Mouse (Mus musculus): ENCODE measurements around the gene Slc44a1.

Slc44a1 gene

DNA sequence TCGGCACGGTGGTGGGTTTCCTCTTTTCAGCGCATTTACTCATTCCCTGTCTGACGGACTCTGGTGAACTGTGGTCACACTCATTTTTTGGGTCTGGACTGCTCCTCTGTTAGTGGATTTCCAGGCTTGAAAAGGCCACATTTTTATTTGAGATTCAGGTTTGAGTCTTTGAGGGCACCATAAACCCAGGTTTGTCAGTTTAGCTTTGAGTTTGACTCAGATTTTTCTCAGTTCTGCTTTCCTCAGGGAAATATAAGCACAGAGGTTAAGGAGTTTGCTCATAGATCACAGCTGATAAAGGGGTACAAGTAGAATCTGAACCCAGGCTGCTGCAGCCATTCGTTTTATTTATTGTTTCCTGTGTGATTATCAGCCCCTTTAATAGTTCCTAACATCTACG lies 180.9 kb downstream of the Slc44a1 start:
- DNase-seq: no peak

GRCm38 (mm10) chr4:53621490-53621889 lies 181.3 kb downstream of the Slc44a1 start:
- no peak for DNase-seq

DNA sequence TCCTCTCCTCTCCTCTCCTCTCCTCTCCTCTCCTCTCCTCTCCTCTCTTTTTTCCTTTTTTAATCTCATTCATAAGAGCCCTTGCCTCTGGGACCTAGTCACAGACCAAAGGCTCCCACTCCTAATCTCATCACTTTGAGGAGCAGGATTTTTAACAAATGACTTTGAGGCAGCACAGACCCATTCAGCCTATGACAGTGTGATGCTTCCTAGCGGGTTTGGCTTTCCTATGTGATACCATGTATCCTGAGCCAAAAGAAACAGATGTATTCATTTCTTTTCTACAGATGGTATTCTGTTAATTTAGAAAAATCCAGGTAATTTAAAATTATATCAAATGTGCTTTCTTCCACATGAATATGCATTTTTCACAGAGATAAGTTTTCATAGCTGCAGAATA lies 183.5 kb downstream of the Slc44a1 start:
- DNase-seq: no peak

GRCm38 (mm10) chr4:53624816-53625215 lies 184.6 kb downstream of the Slc44a1 start:
- no peak for DNase-seq

DNA sequence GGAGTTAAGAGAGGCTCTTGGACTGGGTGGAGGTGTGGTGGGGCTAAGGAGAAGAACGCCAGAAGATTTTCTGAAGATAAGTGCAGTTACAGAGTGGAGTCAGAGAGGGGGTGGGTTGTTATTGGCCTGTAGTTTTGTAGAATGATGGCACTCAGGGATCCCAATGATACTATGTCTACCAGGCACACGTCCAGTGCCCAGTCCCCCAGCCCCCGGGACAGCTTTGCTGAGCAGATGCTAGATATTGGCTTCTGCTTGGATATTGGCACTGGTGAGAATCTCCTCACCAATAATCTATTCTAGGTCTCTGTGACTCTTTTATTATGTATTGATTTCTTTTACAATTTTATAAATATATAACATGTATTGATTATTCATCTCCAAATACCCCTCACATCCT lies 185.1 kb downstream of the Slc44a1 start:
- DNase-seq: no peak

DNA sequence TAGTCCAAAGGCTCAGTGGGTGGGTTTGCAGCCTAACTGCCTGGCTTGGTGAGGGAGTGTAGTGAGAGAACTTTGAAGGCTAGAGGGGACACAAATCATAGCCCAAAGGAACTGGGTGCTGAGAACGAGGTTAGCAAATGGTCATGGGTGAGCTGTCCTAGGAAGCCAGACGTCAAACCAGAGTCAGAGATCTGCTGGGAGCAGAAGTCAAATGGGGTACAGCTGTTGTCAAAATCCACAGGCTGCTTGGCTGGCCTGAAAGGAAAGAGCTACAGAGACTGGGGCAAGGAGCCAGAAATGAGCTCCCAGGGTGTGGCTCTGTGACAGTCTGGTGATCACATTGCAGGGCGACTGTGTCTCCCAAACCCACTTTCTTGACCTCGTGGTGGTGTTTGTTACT lies 188.7 kb downstream of the Slc44a1 start:
- DNase-seq: no peak

- no peak for DNase-seq
Observed at GRCm38 (mm10) chr4:53630963-53631315, 190.7 kb downstream of the Slc44a1 start.

- DNase-seq: peak; percentile 70
Observed at GRCm38 (mm10) chr4:53631316-53632010, 191.2 kb downstream of the Slc44a1 start, which contains the start of gene Fsd1l. TSS of gene Fsd1l (plus strand) at chr4:53631471.

GRCm38 (mm10) chr4:53632011-53632349 lies 191.8 kb downstream of the Slc44a1 start:
- DNase-seq: no peak

- DNase-seq: no peak
Observed at GRCm38 (mm10) chr4:53635336-53635735, 195.1 kb downstream of the Slc44a1 start.

GRCm38 (mm10) chr4:53637269-53637909 lies 197.2 kb downstream of the Slc44a1 start:
- DNase-seq: no peak

- DNase-seq: no peak
Observed at GRCm38 (mm10) chr4:53638549-53639123, 198.4 kb downstream of the Slc44a1 start.

GRCm38 (mm10) chr4:53658029-53658428 lies 217.8 kb downstream of the Slc44a1 start:
- no peak for DNase-seq

- DNase-seq: no peak
Observed at GRCm38 (mm10) chr4:53660711-53661110, 220.5 kb downstream of the Slc44a1 start.

Measured in thymus, postnatal 14 days (tissue).